Mouse (Mus musculus) erythroblast, embryonic 14.5 days (primary cell): ENCODE data around the gene 2010300C02Rik. TPM values are rescaled to one million over a fixed set of nuclear protein-coding genes. Genes with fewer than 3 reads are reported as not detected.

Source experiments
- H3K27me3 ChIP-seq: 2 replicates; pipeline ENCODE4 v1.6.1; 2012; ENCODE audit warnings: inconsistent platforms; ENCODE audit not compliant: control insufficient read depth
- H3K36me3 ChIP-seq: 2 replicates; pipeline ENCODE4 v1.6.1; 2012; ENCODE audit warnings: mild to moderate bottlenecking, inconsistent platforms; ENCODE audit not compliant: control insufficient read depth
- H3K4me1 ChIP-seq: 2 replicates; pipeline ENCODE4 v1.6.1; 2012; ENCODE audit warnings: inconsistent platforms; ENCODE audit not compliant: control insufficient read depth
- H3K4me3 ChIP-seq: replicated peaks from 2 replicates; pipeline ENCODE3; 2012; ENCODE audit warnings: moderate library complexity, mild to moderate bottlenecking, inconsistent platforms
- H3K9me3 ChIP-seq: 2 replicates; pipeline ENCODE4 v1.6.1; 2012; ENCODE audit warnings: low read length, inconsistent platforms, mixed read lengths; ENCODE audit not compliant: control insufficient read depth
- GATA1 ChIP-seq: IDR thresholded peaks from 2 replicates; pipeline ENCODE4 v1.6.1; 2012; ENCODE audit warnings: low read length, inconsistent platforms, mixed read lengths
- TAL1 ChIP-seq: IDR thresholded peaks from 3 replicates; pipeline ENCODE4 v1.6.1; 2012; ENCODE audit warnings: low read length, inconsistent platforms, mixed read lengths
- polyA plus RNA-seq: library from polyadenylated mRNA; stranded (reverse); fragments of >175 nt; gene quantifications from 2 replicates; pipeline ENCODE4 v1.2.3, GENCODE M21; 2012

2010300C02Rik gene
- polyA plus RNA-seq, 1 experiment, result 0.08 TPM

GRCm38 (mm10) chr1:37636824-37637223 lies 83.1 kb downstream of the 2010300C02Rik start:
- Histone ChIP-seq H3K36me3 (no peaks in the 10 kb centered on the region), H3K27me3 (no peaks in the 10 kb centered on the region), H3K9me3 (no peaks in the 10 kb centered on the region), H3K4me1 (0 out of 2 replicates have a peak, but pooled peaks cover 3% of the 10 kb centered on the region), H3K4me3 (no peak overlapping the region)
- no peak for TF ChIP-seq TAL1
- TF ChIP-seq GATA1, result no peak

- Histone ChIP-seq H3K9me3 (no peaks in the 10 kb centered on the region), H3K4me1 (0 out of 2 replicates have a peak, but pooled peaks cover 3% of the 10 kb centered on the region), H3K27me3 (no peaks in the 10 kb centered on the region), H3K4me3 (no peak overlapping the region), H3K36me3 (no peaks in the 10 kb centered on the region)
- TF ChIP-seq GATA1 (no peak), TAL1 (no peak)
These were observed 83.7 kb downstream of the 2010300C02Rik start for GRCm38 (mm10) chr1:37636169-37636568.

GRCm38 (mm10) chr1:37635716-37636115 lies 84.2 kb downstream of the 2010300C02Rik start:
- Histone ChIP-seq H3K27me3 (no peaks in the 10 kb centered on the region), H3K4me1 (0 out of 2 replicates have a peak, but pooled peaks cover 3% of the 10 kb centered on the region), H3K36me3 (no peaks in the 10 kb centered on the region), H3K4me3 (no peak overlapping the region), H3K9me3 (no peaks in the 10 kb centered on the region)
- no peak for TF ChIP-seq TAL1
- no peak for TF ChIP-seq GATA1

- H3K27me3 ChIP-seq, result no peaks in the 10 kb centered on the region
- peaks cover 6% of the 10 kb centered on the region; the same call in 1 of the 2 replicates for H3K4me1 ChIP-seq
- TF ChIP-seq GATA1, result no peak
- no peak for TF ChIP-seq TAL1
- H3K36me3 ChIP-seq, result no peaks in the 10 kb centered on the region
- no peaks in the 10 kb centered on the region for H3K9me3 ChIP-seq
- no peak overlapping the region for H3K4me3 ChIP-seq
These were observed 85.2 kb downstream of the 2010300C02Rik start for GRCm38 (mm10) chr1:37634658-37635057.

- H3K4me3 ChIP-seq, result no peak overlapping the region
- H3K27me3 ChIP-seq, result no peaks in the 10 kb centered on the region
- H3K36me3 ChIP-seq, result no peaks in the 10 kb centered on the region
- TF ChIP-seq GATA1, result no peak
- TF ChIP-seq TAL1, result no peak
- H3K9me3 ChIP-seq, result no peaks in the 10 kb centered on the region
- H3K4me1 ChIP-seq, result peaks cover 3% of the 10 kb centered on the region; the same call in 1 of the 2 replicates
These were observed 86.4 kb downstream of the 2010300C02Rik start for GRCm38 (mm10) chr1:37633516-37633915.

GRCm38 (mm10) chr1:37632425-37632824 lies 87.5 kb downstream of the 2010300C02Rik start:
- Histone ChIP-seq H3K27me3 (no peaks in the 10 kb centered on the region), H3K9me3 (no peaks in the 10 kb centered on the region), H3K36me3 (no peaks in the 10 kb centered on the region), H3K4me3 (no peak overlapping the region), H3K4me1 (peaks cover 3% of the 10 kb centered on the region; the same call in 1 of the 2 replicates)
- TF ChIP-seq TAL1 (no peak), GATA1 (no peak)

- Histone ChIP-seq H3K9me3 (no peaks in the 10 kb centered on the region), H3K27me3 (no peaks in the 10 kb centered on the region), H3K4me1 (peaks cover 3% of the 10 kb centered on the region; the same call in 1 of the 2 replicates), H3K4me3 (no peak overlapping the region), H3K36me3 (no peaks in the 10 kb centered on the region)
- no peak for TF ChIP-seq TAL1
These were observed 88.4 kb downstream of the 2010300C02Rik start for GRCm38 (mm10) chr1:37631456-37631855.

- Histone ChIP-seq H3K4me1 (peaks cover 3% of the 10 kb centered on the region; the same call in 1 of the 2 replicates), H3K4me3 (no peak overlapping the region), H3K9me3 (no peaks in the 10 kb centered on the region), H3K27me3 (no peaks in the 10 kb centered on the region), H3K36me3 (no peaks in the 10 kb centered on the region)
- TF ChIP-seq TAL1 (no peak), GATA1 (no peak)
These were observed 89.3 kb downstream of the 2010300C02Rik start for GRCm38 (mm10) chr1:37630412-37631210.

GRCm38 (mm10) chr1:37629876-37630275 lies 90.0 kb downstream of the 2010300C02Rik start:
- Histone ChIP-seq H3K27me3 (no peaks in the 10 kb centered on the region), H3K9me3 (no peaks in the 10 kb centered on the region), H3K36me3 (no peaks in the 10 kb centered on the region), H3K4me3 (no peak overlapping the region), H3K4me1 (peaks cover 3% of the 10 kb centered on the region; the same call in 1 of the 2 replicates)
- no peak for TF ChIP-seq TAL1
- no peak for TF ChIP-seq GATA1

GRCm38 (mm10) chr1:37628749-37629148 lies 91.1 kb downstream of the 2010300C02Rik start:
- Histone ChIP-seq H3K36me3 (no peaks in the 10 kb centered on the region), H3K27me3 (no peaks in the 10 kb centered on the region), H3K4me1 (peaks cover 3% of the 10 kb centered on the region; the same call in 1 of the 2 replicates), H3K4me3 (no peak overlapping the region), H3K9me3 (no peaks in the 10 kb centered on the region)
- TF ChIP-seq TAL1 (no peak), GATA1 (no peak)
